Mouse (Mus musculus) intestine, postnatal 0 days (tissue): Measurements from ENCODE around the gene Gm9833. TPM values are rescaled to one million over a fixed set of nuclear protein-coding genes. Genes with fewer than 3 reads are reported as not detected.

Experiments used
- ATAC-seq: fragments of 200-750 bp; cut with Nextera tagmentation; 2 replicates; pipeline ENCODE4 v1.8.0; 2017; ENCODE audit warnings: mild to moderate bottlenecking, moderate TSS enrichment, moderate library complexity
- H3K27ac ChIP-seq: fragments of 300-500 bp; sonication (generic); 2 replicates; pipeline ENCODE4 v1.5.1; 2014; ENCODE audit warnings: mild to moderate bottlenecking, low read depth, low read length, moderate library complexity
- H3K27me3 ChIP-seq: fragments of 300-500 bp; sonication (generic); replicated peaks from 2 replicates; pipeline ENCODE4 v1.6.1; 2014; ENCODE audit warnings: low read length, mixed read lengths; ENCODE audit not compliant: control insufficient read depth, insufficient read depth
- H3K36me3 ChIP-seq: fragments of 300-500 bp; sonication (generic); 2 replicates; pipeline ENCODE4 v1.6.1; 2014; ENCODE audit warnings: mild to moderate bottlenecking, moderate library complexity; ENCODE audit not compliant: control insufficient read depth, insufficient read depth
- H3K4me1 ChIP-seq: fragments of 300-500 bp; sonication (generic); replicated peaks from 2 replicates; pipeline ENCODE4 v1.6.1; 2014; ENCODE audit warnings: antibody characterized with exemption, low read length, mixed read lengths; ENCODE audit not compliant: control insufficient read depth, insufficient read depth
- H3K4me2 ChIP-seq: fragments of 300-500 bp; sonication (generic); replicated peaks from 2 replicates; pipeline ENCODE4 v1.6.1; 2014; ENCODE audit warnings: low read depth, mild to moderate bottlenecking, moderate library complexity
- H3K4me3 ChIP-seq: fragments of 300-500 bp; sonication (generic); 2 replicates; pipeline ENCODE4 v1.5.1; 2014; ENCODE audit warnings: low read depth, low read length
- H3K9ac ChIP-seq: fragments of 300-500 bp; sonication (generic); 2 replicates; pipeline ENCODE4 v1.6.1; 2014; ENCODE audit warnings: mild to moderate bottlenecking, low read depth, low read length
- H3K9me3 ChIP-seq: fragments of 300-500 bp; sonication (generic); 2 replicates; pipeline ENCODE4 v1.6.1; 2016; ENCODE audit warnings: mixed run types; ENCODE audit not compliant: control insufficient read depth
- CTCF ChIP-seq: sonication (generic); IDR thresholded peaks from 2 replicates; pipeline ENCODE4 v1.5.1; 2016; ENCODE audit warnings: low read depth, mild to moderate bottlenecking, control low read depth, antibody characterized with exemption, moderate library complexity
- WGBS: fragments of 180-500 bp; shearing (Covaris S2); extraction: QIAGEN DNeasy Blood & Tissue Kit; methylation state at CpG from one replicate; pipeline ENCODE4 v1.1.7; 2014; 5-methylcytosine and 5-hydroxymethylcytosine counted together
- polyA plus RNA-seq: library from polyadenylated mRNA; unstranded; fragments of >200 nt; fragmentation: Nextera tagmentation; extraction: Ambion mirVana; gene quantifications from 2 replicates; pipeline ENCODE4 v1.2.1, GENCODE M21; 2015

The Gm9833 gene
- polyA plus RNA-seq, 1 experiment from 2014 or later = 0.85 TPM

DNA sequence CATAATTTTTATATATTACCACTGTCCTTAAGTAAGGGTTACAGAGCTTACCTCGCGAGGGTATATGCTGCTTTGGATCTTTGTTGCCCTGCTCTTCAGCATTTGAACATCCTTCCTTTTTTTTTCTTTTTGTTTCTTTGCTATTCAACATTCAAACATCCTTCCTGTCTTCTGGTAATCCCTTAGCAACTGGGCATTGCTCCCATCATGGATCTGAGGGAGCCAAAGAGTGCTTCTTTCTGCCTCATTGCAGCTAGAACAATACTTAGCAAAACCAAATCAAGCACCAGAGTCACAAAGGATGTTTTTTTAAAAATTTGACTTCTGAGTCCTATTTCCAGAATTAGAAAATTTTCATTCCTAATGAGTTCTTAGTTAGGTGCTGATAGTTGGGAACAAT lies 24.8 kb downstream of the Gm9833 start:
- Histone ChIP-seq H3K36me3 (no peaks in the 10 kb centered on the region), H3K4me2 (no peak overlapping the region), H3K27me3 (no peaks in the 10 kb centered on the region), H3K4me3 (no peak overlapping the region), H3K27ac (no peak overlapping the region), H3K9ac (no peak overlapping the region), H3K4me1 (no peaks in the 10 kb centered on the region), H3K9me3 (no peaks in the 10 kb centered on the region)
- 91% methylated on average over 2 of the region's 2 CpGs for WGBS
- ATAC-seq = no peak
- no peak for TF ChIP-seq CTCF

DNA sequence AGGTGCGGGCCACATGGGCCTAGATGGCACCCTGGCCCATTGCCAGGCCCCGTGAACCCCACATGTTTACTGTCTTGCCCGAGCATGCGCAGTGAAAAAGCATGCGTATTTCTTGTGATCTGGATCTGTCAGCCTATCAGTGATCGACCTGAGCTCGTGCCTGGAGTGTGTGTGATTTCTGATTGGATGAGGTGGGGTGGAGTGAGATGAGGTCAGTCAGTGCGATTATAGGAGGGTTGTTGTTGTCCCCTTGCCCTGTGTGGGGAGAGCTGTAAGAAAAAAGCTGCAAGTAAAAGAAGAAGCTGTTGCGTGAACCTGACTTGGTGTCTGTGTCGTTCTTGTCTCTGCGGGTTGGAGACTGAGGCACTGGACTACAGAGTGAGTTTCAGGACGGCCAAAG lies 28.6 kb downstream of the Gm9833 start:
- no peak overlapping the region for H3K27ac ChIP-seq
- no peaks in the 10 kb centered on the region for H3K27me3 ChIP-seq
- H3K9ac ChIP-seq = no peak overlapping the region
- no peak for TF ChIP-seq CTCF
- H3K4me3 ChIP-seq = no peak overlapping the region
- H3K4me2 ChIP-seq = no peak overlapping the region
- 92% methylated on average over 12 of the region's 12 CpGs for WGBS
- no peaks in the 10 kb centered on the region for H3K36me3 ChIP-seq
- no peaks in the 10 kb centered on the region for H3K4me1 ChIP-seq
- H3K9me3 ChIP-seq = no peaks in the 10 kb centered on the region
- no peak for ATAC-seq

DNA sequence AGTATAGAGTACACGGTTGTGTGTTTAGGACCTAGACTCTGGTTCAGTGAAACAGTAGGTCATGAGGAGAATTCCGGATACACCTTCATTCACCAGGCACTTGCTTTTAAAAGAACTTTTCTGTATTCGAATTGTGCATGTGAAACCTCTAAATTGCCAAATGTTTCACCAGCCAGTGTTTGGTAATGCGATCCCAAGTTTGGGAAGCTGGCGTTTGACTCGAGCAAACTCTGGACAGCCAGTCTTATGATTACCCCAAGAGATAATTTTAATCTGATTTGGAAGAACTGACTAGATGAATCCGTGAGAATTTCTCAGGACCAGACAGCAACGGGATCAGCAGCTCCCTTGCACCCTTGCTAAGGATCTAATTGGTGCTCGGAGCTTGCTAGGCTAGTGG lies 33.3 kb downstream of the Gm9833 start:
- no peaks in the 10 kb centered on the region for H3K27me3 ChIP-seq
- H3K9ac ChIP-seq = no peak overlapping the region
- H3K4me3 ChIP-seq = no peak overlapping the region
- WGBS = 86% methylated on average over 9 of the region's 9 CpGs
- no peaks in the 10 kb centered on the region for H3K9me3 ChIP-seq
- ATAC-seq = no peak
- no peak overlapping the region for H3K4me2 ChIP-seq
- no peaks in the 10 kb centered on the region for H3K4me1 ChIP-seq
- H3K27ac ChIP-seq = no peak overlapping the region
- no peaks in the 10 kb centered on the region for H3K36me3 ChIP-seq
- TF ChIP-seq CTCF = no peak

DNA sequence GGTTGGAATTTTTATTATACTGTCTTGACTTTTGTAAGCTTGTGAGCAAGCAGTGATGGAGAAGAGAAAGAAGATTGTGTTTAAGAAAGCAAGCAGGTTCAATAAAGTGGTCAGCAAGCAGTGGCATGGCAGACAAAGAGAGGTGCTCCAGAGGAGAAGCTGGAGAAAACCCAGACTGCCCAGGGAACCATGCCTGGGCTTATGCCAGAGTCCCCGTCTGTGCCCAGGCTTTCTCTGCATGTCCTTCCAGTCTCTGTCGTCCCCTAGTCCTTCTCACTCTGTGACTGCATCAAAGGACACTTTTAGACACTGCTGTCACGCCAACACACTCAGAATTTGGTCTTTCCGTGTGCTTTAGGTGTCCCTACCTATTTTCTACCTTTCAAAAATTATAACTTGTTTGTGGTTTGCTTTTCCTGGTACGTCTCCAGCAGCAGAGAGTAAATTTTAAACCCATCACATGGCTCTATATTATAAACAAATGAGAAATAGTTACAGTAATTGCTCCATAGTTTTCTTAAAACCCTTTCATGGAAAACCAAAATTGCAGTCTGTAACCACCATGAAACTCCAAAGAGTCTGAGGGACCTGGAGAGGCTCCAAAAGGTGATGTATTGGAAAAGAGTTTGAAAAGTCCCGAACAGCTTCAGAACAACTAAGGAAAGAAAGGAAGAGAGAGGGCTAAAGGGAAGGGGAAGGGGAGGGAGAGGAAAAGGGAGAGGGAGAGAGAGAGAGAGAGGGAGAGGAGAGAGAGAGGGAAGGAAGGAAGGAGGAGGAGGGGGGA lies 34.2 kb downstream of the Gm9833 start:
- 74% methylated on average over 6 of the region's 6 CpGs for WGBS
- Histone ChIP-seq H3K36me3 (no peaks in the 10 kb centered on the region), H3K4me2 (no peak overlapping the region), H3K27ac (no peak overlapping the region), H3K9ac (no peak overlapping the region), H3K4me1 (no peaks in the 10 kb centered on the region), H3K4me3 (no peak overlapping the region), H3K27me3 (no peaks in the 10 kb centered on the region), H3K9me3 (no peaks in the 10 kb centered on the region)
- no peak for ATAC-seq
- TF ChIP-seq CTCF = no peak

DNA sequence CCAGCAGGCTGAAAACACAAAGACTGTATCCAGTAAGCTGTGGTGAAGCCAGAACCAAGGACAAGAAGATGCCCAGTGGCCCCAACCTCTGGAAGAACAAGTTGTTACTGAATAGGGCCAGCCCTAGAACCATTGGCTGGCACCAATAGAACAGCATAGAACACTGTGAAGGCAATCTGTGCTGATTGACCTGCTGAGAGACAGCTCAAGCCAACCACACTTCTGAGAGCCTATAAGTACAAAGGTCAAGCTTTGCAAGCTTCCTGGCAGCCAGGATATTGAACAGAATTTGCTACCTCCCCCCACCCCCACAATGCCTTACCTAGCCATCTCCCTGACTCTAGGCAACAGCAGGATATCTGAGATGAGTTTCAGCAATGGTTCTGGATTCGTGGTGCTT lies 35.7 kb downstream of the Gm9833 start:
- H3K27ac ChIP-seq = no peak overlapping the region
- H3K4me2 ChIP-seq = no peak overlapping the region
- no peak overlapping the region for H3K9ac ChIP-seq
- 74% methylated on average over 1 of the region's 1 CpGs for WGBS
- no peaks in the 10 kb centered on the region for H3K27me3 ChIP-seq
- no peaks in the 10 kb centered on the region for H3K36me3 ChIP-seq
- H3K9me3 ChIP-seq = no peaks in the 10 kb centered on the region
- no peak for TF ChIP-seq CTCF
- H3K4me3 ChIP-seq = no peak overlapping the region
- H3K4me1 ChIP-seq = no peaks in the 10 kb centered on the region
- no peak for ATAC-seq

DNA sequence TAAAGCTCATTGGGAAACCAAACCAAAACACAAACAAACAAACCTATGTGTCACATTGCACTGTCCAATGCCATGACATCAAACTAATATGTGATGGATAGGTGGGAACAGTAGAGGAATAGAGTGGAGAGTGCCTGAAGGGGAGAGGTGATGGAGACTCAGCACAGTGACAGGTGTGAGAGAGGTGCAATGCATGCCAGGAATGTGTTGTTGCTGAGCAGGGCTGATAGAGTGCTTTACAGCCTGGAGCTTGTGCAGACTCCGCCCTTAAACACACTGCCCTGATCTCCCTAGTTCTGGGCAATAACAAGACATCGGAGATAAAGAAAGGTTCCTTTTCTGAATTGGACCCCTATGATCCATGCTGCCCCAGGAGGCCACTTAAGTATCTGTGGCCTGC lies 36.2 kb downstream of the Gm9833 start:
- Histone ChIP-seq H3K36me3 (no peaks in the 10 kb centered on the region), H3K27me3 (no peaks in the 10 kb centered on the region), H3K27ac (no peak overlapping the region), H3K9ac (no peak overlapping the region), H3K4me1 (no peaks in the 10 kb centered on the region), H3K9me3 (no peaks in the 10 kb centered on the region), H3K4me3 (no peak overlapping the region), H3K4me2 (no peak overlapping the region)
- ATAC-seq = no peak
- TF ChIP-seq CTCF = no peak
- 76% methylated on average over 2 of the region's 2 CpGs for WGBS
